Mouse (Mus musculus) bone marrow, adult 2 months (tissue): ENCODE data around the gene Tmem265.

Experiments used
- CTCF ChIP-seq: fragments of 200-500 bp; IDR thresholded peaks from 2 replicates; pipeline ENCODE4 v1.5.1; 2011; ENCODE audit warnings: low read length, control low read depth; ENCODE audit not compliant: control insufficient read depth, insufficient read depth
- POLR2A ChIP-seq: fragments of 200-500 bp; IDR thresholded peaks from 2 replicates; pipeline ENCODE4 v1.6.1; 2011; ENCODE audit warnings: low read depth, mild to moderate bottlenecking, control low read depth, low read length, borderline replicate concordance; ENCODE audit not compliant: control insufficient read depth

DNA sequence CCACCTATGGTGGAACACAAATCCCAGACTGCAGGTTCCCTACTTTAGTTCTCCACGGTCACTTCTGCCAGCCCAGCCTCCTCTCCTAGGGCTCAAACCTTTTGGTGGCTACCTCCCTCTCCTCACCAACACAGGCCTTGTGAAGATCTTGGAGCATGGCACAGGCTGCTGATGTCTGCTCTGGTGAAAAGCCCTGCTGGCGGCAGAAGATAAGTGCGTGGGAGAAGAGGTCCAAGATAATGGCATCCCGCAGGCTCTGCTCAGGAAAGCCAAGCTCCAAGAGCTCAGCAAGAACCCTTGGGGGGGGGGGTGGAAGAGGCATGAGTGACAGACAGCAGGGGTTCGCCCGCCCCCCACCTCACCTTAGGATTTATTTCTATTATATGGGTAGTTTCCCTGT, 25.0 kb downstream of the Tmem265 start:
- TF ChIP-seq POLR2A: no peak
- TF ChIP-seq CTCF: no peak
